Mouse (Mus musculus) kidney, postnatal 36 days (tissue): Measurements from ENCODE around the gene Cd274.

Experiments used
- DNase-seq, 2 experiments: peaks; one replicate each; pipeline ENCODE4 v3.0.0; 2021 to 2022; ENCODE audit warnings: mixed read lengths in 2 of 2

The Cd274 gene

GRCm38 (mm10) chr19:29365105-29365504 lies 2.1 kb upstream of the Cd274 start:
- DNase-seq: no peak

GRCm38 (mm10) chr19:29366226-29366968 lies 858 bp upstream of the Cd274 start:
- DNase-seq: no peak

GRCm38 (mm10) chr19:29368041-29368440 lies 786 bp downstream of the Cd274 start:
- DNase-seq: no peak

- no peak for DNase-seq
These were observed 1.5 kb downstream of the Cd274 start for GRCm38 (mm10) chr19:29368671-29369309.

- no peak for DNase-seq
These were observed 2.9 kb downstream of the Cd274 start for GRCm38 (mm10) chr19:29370112-29370511.

GRCm38 (mm10) chr19:29370545-29371283 lies 3.5 kb downstream of the Cd274 start:
- DNase-seq: no peak

- no peak for DNase-seq
These were observed 4.2 kb downstream of the Cd274 start for GRCm38 (mm10) chr19:29371284-29372081.

GRCm38 (mm10) chr19:29372138-29372537 lies 4.9 kb downstream of the Cd274 start:
- no peak for DNase-seq

GRCm38 (mm10) chr19:29372621-29373020 lies 5.4 kb downstream of the Cd274 start:
- no peak for DNase-seq

GRCm38 (mm10) chr19:29373438-29373837 lies 6.2 kb downstream of the Cd274 start:
- DNase-seq: no peak

- DNase-seq: no peak
These were observed 7.7 kb downstream of the Cd274 start for GRCm38 (mm10) chr19:29374947-29375346.

- DNase-seq: no peak
These were observed 9.1 kb downstream of the Cd274 start for GRCm38 (mm10) chr19:29376382-29376781.

GRCm38 (mm10) chr19:29379839-29380603 lies 12.8 kb downstream of the Cd274 start:
- DNase-seq: no peak

- DNase-seq: no peak
These were observed 16.1 kb downstream of the Cd274 start for GRCm38 (mm10) chr19:29383368-29383767.

- no peak for DNase-seq
These were observed 17.2 kb downstream of the Cd274 start for GRCm38 (mm10) chr19:29384412-29384811.

GRCm38 (mm10) chr19:29384994-29385393 lies 17.7 kb downstream of the Cd274 start:
- no peak for DNase-seq

- no peak for DNase-seq
These were observed 18.6 kb downstream of the Cd274 start for GRCm38 (mm10) chr19:29385822-29386221.

GRCm38 (mm10) chr19:29388818-29389217 lies 21.6 kb downstream of the Cd274 start:
- DNase-seq: no peak

- no peak for DNase-seq
These were observed 23.2 kb downstream of the Cd274 start for GRCm38 (mm10) chr19:29390483-29390882.

GRCm38 (mm10) chr19:29391279-29391678 lies 24.0 kb downstream of the Cd274 start:
- DNase-seq: no peak

- no peak for DNase-seq
These were observed 26.1 kb downstream of the Cd274 start for GRCm38 (mm10) chr19:29393333-29393732.

- DNase-seq: no peak
These were observed 27.5 kb downstream of the Cd274 start for GRCm38 (mm10) chr19:29394721-29395120.
